Mouse (Mus musculus): ENCODE measurements around the gene Dmap1. TPM values are rescaled to one million over a fixed set of nuclear protein-coding genes. Genes with fewer than 3 reads are reported as not detected.

The Dmap1 gene
- 10 to 100 TPM; 16.6 to 19.2 TPM for total RNA-seq (2021)
- long read RNA-seq, experiment 1, transcript Dmap1-201 (11 exons, 1,566 nt), result major isoform, 18 of 43 reads
- long read RNA-seq, experiment 1, partial matches to known transcripts, result 2 of 43 reads
- long read RNA-seq, experiment 1, other reads (novel, unspliced or antisense), result 23 of 43 reads
- long read RNA-seq, experiment 2, transcript Dmap1-201 (11 exons, 1,566 nt), result major isoform, 13 of 38 reads
- long read RNA-seq, experiment 2, partial matches to known transcripts, result 3 of 38 reads
- long read RNA-seq, experiment 2, other reads (novel, unspliced or antisense), result 22 of 38 reads

GRCm38 (mm10) chr4:117681931-117682461 is at the start of gene Dmap1:
Dmap1 (minus strand) TSS chr4:117682273.
- intact Hi-C loops (cut with DNase I), result no loop called here
- DNase-seq, result peak; percentile 82 to 87

- intact Hi-C loops (cut with DNase I), result no loop called here
- no peak for DNase-seq
These were observed 42.0 kb upstream of the Dmap1 start, which contains the start of gene Gm12845 for GRCm38 (mm10) chr4:117724112-117724511. Gm12845 (plus strand) TSS chr4:117724412.

- DNase-seq, result no peak
- intact Hi-C loops (cut with DNase I), result no loop called here
These were observed 31.4 kb upstream of the Dmap1 start for GRCm38 (mm10) chr4:117713303-117714098.

GRCm38 (mm10) chr4:117712314-117712713 is 30.2 kb upstream of the Dmap1 start:
- intact Hi-C loops (cut with DNase I), result no loop called here
- DNase-seq, result no peak

- DNase-seq, result no peak
- intact Hi-C loops (cut with DNase I), result loop anchor here (10.0 kb wide), 2 partner anchors 156 to 376 kb away; no protein-coding TSS in a partner anchor
These were observed 26.9 kb upstream of the Dmap1 start for GRCm38 (mm10) chr4:117708780-117709550.

- intact Hi-C loops (cut with DNase I), result loop anchor here (1.0 to 10.0 kb wide), 3 partner anchors 66 to 379 kb away; no protein-coding TSS in a partner anchor
- peak; percentile 32 to 72 for DNase-seq
These were observed 23.3 kb upstream of the Dmap1 start for GRCm38 (mm10) chr4:117705361-117705760.

GRCm38 (mm10) chr4:117686354-117686753 is 4.3 kb upstream of the Dmap1 start:
- intact Hi-C loops (cut with DNase I), result no loop called here
- no peak for DNase-seq

GRCm38 (mm10) chr4:117683048-117683768 is 1.1 kb upstream of the Dmap1 start:
- DNase-seq, result no peak
- intact Hi-C loops (cut with DNase I), result no loop called here

- intact Hi-C loops (cut with DNase I), result no loop called here
- DNase-seq, result no peak
These were observed 390 bp upstream of the Dmap1 start for GRCm38 (mm10) chr4:117682463-117682862.

- DNase-seq, result no peak
- intact Hi-C loops (cut with DNase I), result no loop called here
These were observed 1.1 kb downstream of the Dmap1 start for GRCm38 (mm10) chr4:117680963-117681362.

- intact Hi-C loops (cut with DNase I), result loop anchor here (1.0 to 10.0 kb wide), 3 partner anchors 272 to 406 kb away; no protein-coding TSS in a partner anchor
- peak; percentile 79 to 87 for DNase-seq
These were observed 5.2 kb downstream of the Dmap1 start for GRCm38 (mm10) chr4:117676903-117677302.

- intact Hi-C loops (cut with DNase I), result loop anchor here (10.0 kb wide), 2 partner anchors 269 to 349 kb away; no protein-coding TSS in a partner anchor
- no peak for DNase-seq
These were observed 8.2 kb downstream of the Dmap1 start for GRCm38 (mm10) chr4:117673901-117674300.

- DNase-seq, result no peak
- intact Hi-C loops (cut with DNase I), result loop anchor here (10.0 kb wide), 2 partner anchors 267 to 347 kb away; no protein-coding TSS in a partner anchor
These were observed 10.0 kb downstream of the Dmap1 start for GRCm38 (mm10) chr4:117672042-117672441.

- DNase-seq, result no peak
- intact Hi-C loops (cut with DNase I), result loop anchor here (10.0 kb wide), 2 partner anchors 265 to 345 kb away; no protein-coding TSS in a partner anchor
These were observed 12.2 kb downstream of the Dmap1 start for GRCm38 (mm10) chr4:117669874-117670273.

- intact Hi-C loops (cut with DNase I), result no loop called here
- no peak for DNase-seq
These were observed 16.0 kb downstream of the Dmap1 start for GRCm38 (mm10) chr4:117666054-117666453.

GRCm38 (mm10) chr4:117665531-117665930 is 16.5 kb downstream of the Dmap1 start:
- intact Hi-C loops (cut with DNase I), result no loop called here
- DNase-seq, result no peak

GRCm38 (mm10) chr4:117664411-117665137 is 17.5 kb downstream of the Dmap1 start:
- intact Hi-C loops (cut with DNase I), result loop anchor here (5.0 kb wide), 1 partner anchor 387 kb away; no protein-coding TSS in a partner anchor
- DNase-seq, result no peak

- intact Hi-C loops (cut with DNase I), result loop anchor here (5.0 kb wide), 1 partner anchor 383 kb away; no protein-coding TSS in a partner anchor
These were observed 22.1 kb downstream of the Dmap1 start for GRCm38 (mm10) chr4:117660001-117660400.

More at GRCm38 (mm10) chr4:117660001-117660400, 22.1 kb downstream of the Dmap1 start:
- DNase-seq, result no peak
